Comparison of ENCODE assay signal across 8 mouse cellular contexts in the genomic region with DNA sequence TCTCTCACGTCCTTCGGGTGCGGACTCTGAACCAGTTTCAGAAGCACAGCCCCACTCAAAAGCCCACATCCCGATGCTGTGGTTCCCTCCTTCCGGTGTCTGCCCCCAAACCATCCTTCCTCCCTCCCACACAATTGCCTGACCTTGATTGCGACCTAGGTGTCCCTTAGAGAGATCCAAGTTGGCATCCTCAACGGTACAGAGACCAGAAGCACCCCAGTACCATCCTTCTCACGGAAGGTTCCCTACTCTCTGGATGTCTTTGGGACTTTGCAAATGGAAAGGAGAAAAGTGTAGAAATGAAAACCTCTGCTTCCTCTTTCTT. TPM values are rescaled to one million over a fixed set of nuclear protein-coding genes. Genes with fewer than 3 reads are reported as not detected.
DNase-seq lines count a peak whose midpoint lies in the region; ATAC-seq and TF ChIP-seq lines count a peak whose summit lies in the region.

No protein-coding gene starts in this region.

- H3K27ac ChIP-seq in layer of hippocampus, adult 2 months: peak overlapping the region; percentile 83
- no peak overlapping the region for H3K27ac ChIP-seq in embryonic facial prominence, embryonic 12.5 days
- peak overlapping the region; percentile 38; the same call in 1 of the 2 replicates for H3K27ac ChIP-seq in intestine, embryonic 14.5 days (ENCODE audit: low read depth)
- no peak overlapping the region for H3K27ac ChIP-seq in midbrain, embryonic 16.5 days (ENCODE audit: low read length)

- WGBS in embryonic facial prominence, embryonic 12.5 days: 50% methylated on average over 8 of the region's 8 CpGs
- WGBS in intestine, embryonic 14.5 days: 43% methylated on average over 8 of the region's 8 CpGs
- 48% methylated on average over 8 of the region's 8 CpGs for WGBS in midbrain, embryonic 16.5 days

- H3K4me2 ChIP-seq in embryonic facial prominence, embryonic 12.5 days (replicated peaks): peak overlapping the region; percentile 34
- H3K4me2 ChIP-seq in intestine, embryonic 14.5 days (ENCODE audit: low read length): peak overlapping the region; percentile 47
- peak overlapping the region; percentile 60 for H3K4me2 ChIP-seq in midbrain, embryonic 16.5 days (ENCODE audit: low read length)

- H3K27me3 ChIP-seq in embryonic facial prominence, embryonic 12.5 days: no peaks in the 10 kb centered on the region
- H3K27me3 ChIP-seq in intestine, embryonic 14.5 days (replicated peaks; ENCODE audit: control insufficient read depth, insufficient read depth, low read length): no peaks in the 10 kb centered on the region
- no peaks in the 10 kb centered on the region for H3K27me3 ChIP-seq in midbrain, embryonic 16.5 days (ENCODE audit: control insufficient read depth, insufficient read depth, low read depth, low read length)

- TF ChIP-seq CTCF in layer of hippocampus, adult 2 months (conservative IDR thresholded peaks at IDR 0.05): no peak

- no peaks in the 10 kb centered on the region for H3K36me3 ChIP-seq in embryonic facial prominence, embryonic 12.5 days
- H3K36me3 ChIP-seq in intestine, embryonic 14.5 days (ENCODE audit: control insufficient read depth, insufficient read depth, low read length): no peaks in the 10 kb centered on the region
- H3K36me3 ChIP-seq in midbrain, embryonic 16.5 days (ENCODE audit: control insufficient read depth, insufficient read depth, low read length): no peaks in the 10 kb centered on the region

- no peaks in the 10 kb centered on the region for H3K9me3 ChIP-seq in embryonic facial prominence, embryonic 12.5 days
- H3K9me3 ChIP-seq in intestine, embryonic 14.5 days (ENCODE audit: control insufficient read depth, low read length): no peaks in the 10 kb centered on the region
- H3K9me3 ChIP-seq in midbrain, embryonic 16.5 days (replicated peaks; ENCODE audit: control insufficient read depth, low read length, poor library complexity, severe bottlenecking): no peaks in the 10 kb centered on the region

- H3K4me3 ChIP-seq in layer of hippocampus, adult 2 months: peak overlapping the region; percentile 54
- H3K4me3 ChIP-seq in embryonic facial prominence, embryonic 12.5 days: peak overlapping the region; percentile 22
- peak overlapping the region; percentile 22; the same call in 1 of the 2 replicates for H3K4me3 ChIP-seq in intestine, embryonic 14.5 days (ENCODE audit: low read depth, low read length)
- H3K4me3 ChIP-seq in midbrain, embryonic 16.5 days (ENCODE audit: low read depth, low read length): peak overlapping the region; percentile 34

- H3K4me1 ChIP-seq in embryonic facial prominence, embryonic 12.5 days: no peaks in the 10 kb centered on the region
- H3K4me1 ChIP-seq in intestine, embryonic 14.5 days (replicated peaks; ENCODE audit: control insufficient read depth, insufficient read depth, low read length): peaks cover 3% of the 10 kb centered on the region; the same call in 1 of the 2 replicates
- H3K4me1 ChIP-seq in midbrain, embryonic 16.5 days (ENCODE audit: control insufficient read depth, insufficient read depth, low read length): 0 out of 2 replicates have a peak, but pooled peaks cover 2% of the 10 kb centered on the region

- no peak for DNase-seq in layer of hippocampus, adult 2 months (ENCODE audit: low spot score in 2 of 2)
- no peak for DNase-seq in layer of hippocampus, postnatal 10 days (ENCODE audit: low spot score in 2 of 2)
- no peak for DNase-seq in intestine, embryonic 14.5 days (ENCODE audit: low spot score)
- no peak for DNase-seq in spleen, postnatal 10 days (ENCODE audit: low spot score in 2 of 2)
- DNase-seq in retina, postnatal 1 day: no peak
- no peak for DNase-seq in cerebellum, adult 11 months

- no peak for ATAC-seq in embryonic facial prominence, embryonic 12.5 days (ENCODE audit: insufficient number of reproducible peaks, insufficient read depth, low FRiP score, low TSS enrichment)
- no peak for ATAC-seq in intestine, embryonic 14.5 days (replicated peaks; ENCODE audit: low FRiP score, low TSS enrichment, low read depth)
- ATAC-seq in midbrain, embryonic 16.5 days: peak; percentile 67; the same call in 1 of the 2 replicates

- H3K9ac ChIP-seq in embryonic facial prominence, embryonic 12.5 days: peak overlapping the region; percentile 17; the same call in 1 of the 2 replicates
- no peak overlapping the region for H3K9ac ChIP-seq in intestine, embryonic 14.5 days (ENCODE audit: low read length)
- peak overlapping the region; percentile 59 for H3K9ac ChIP-seq in midbrain, embryonic 16.5 days (ENCODE audit: low read depth, low read length)

RNA-seq across cellular contexts. Expression of a gene that starts 5.0 kb away (rescaled TPM):
- total RNA-seq in layer of hippocampus, adult 2 months (2021): not detected
- total RNA-seq in layer of hippocampus, postnatal 10 days (2021): not detected
- polyA plus RNA-seq in embryonic facial prominence, embryonic 12.5 days (2016; fragmentation: Nextera tagmentation; extraction: Ambion mirVana): not detected in 2 replicates
- polyA plus RNA-seq in intestine, embryonic 14.5 days (2014; fragmentation: Nextera tagmentation; extraction: Ambion mirVana): not detected in 2 replicates
- not detected in 2 replicates for polyA plus RNA-seq in midbrain, embryonic 16.5 days (2015; fragmentation: Nextera tagmentation; extraction: Ambion mirVana)

RNA-seq across cellular contexts. Expression of a gene that starts 14.2 kb away (rescaled TPM):
- total RNA-seq in layer of hippocampus, adult 2 months (2021): 10 to 100 TPM; 27.6 to 29.0 TPM
- 10 to 100 TPM; 30.2 to 35.7 TPM for total RNA-seq in layer of hippocampus, postnatal 10 days (2021)
- 57.4 and 62.3 TPM in 2 replicates for polyA plus RNA-seq in embryonic facial prominence, embryonic 12.5 days (2016; fragmentation: Nextera tagmentation; extraction: Ambion mirVana)
- polyA plus RNA-seq in intestine, embryonic 14.5 days (2014; fragmentation: Nextera tagmentation; extraction: Ambion mirVana): 109 and 128 TPM in 2 replicates
- 81.1 and 90.3 TPM in 2 replicates for polyA plus RNA-seq in midbrain, embryonic 16.5 days (2015; fragmentation: Nextera tagmentation; extraction: Ambion mirVana)

RNA-seq across cellular contexts. Expression of a gene that starts 21.0 kb away (rescaled TPM):
- total RNA-seq in layer of hippocampus, adult 2 months (2021): 1 to 10 TPM in 1 of 2 experiments, under 1 TPM in 1; 0.64 to 1.0 TPM
- 1 to 10 TPM; 1.2 to 1.8 TPM for total RNA-seq in layer of hippocampus, postnatal 10 days (2021)
- 43.6 and 44.1 TPM in 2 replicates for polyA plus RNA-seq in embryonic facial prominence, embryonic 12.5 days (2016; fragmentation: Nextera tagmentation; extraction: Ambion mirVana)
- 42.5 and 47.6 TPM in 2 replicates for polyA plus RNA-seq in intestine, embryonic 14.5 days (2014; fragmentation: Nextera tagmentation; extraction: Ambion mirVana)
- 4.4 and 7.3 TPM in 2 replicates for polyA plus RNA-seq in midbrain, embryonic 16.5 days (2015; fragmentation: Nextera tagmentation; extraction: Ambion mirVana)

RNA-seq across cellular contexts. Expression of a gene that starts 24.1 kb away (rescaled TPM):
- not detected for total RNA-seq in layer of hippocampus, adult 2 months (2021)
- total RNA-seq in layer of hippocampus, postnatal 10 days (2021): not detected
- 3.5 and 3.7 TPM in 2 replicates for polyA plus RNA-seq in embryonic facial prominence, embryonic 12.5 days (2016; fragmentation: Nextera tagmentation; extraction: Ambion mirVana)
- polyA plus RNA-seq in intestine, embryonic 14.5 days (2014; fragmentation: Nextera tagmentation; extraction: Ambion mirVana): 4.2 and 4.8 TPM in 2 replicates
- 5.0 and 5.8 TPM in 2 replicates for polyA plus RNA-seq in midbrain, embryonic 16.5 days (2015; fragmentation: Nextera tagmentation; extraction: Ambion mirVana)

RNA-seq across cellular contexts. Expression of a gene that starts 28.3 kb away (rescaled TPM):
- total RNA-seq in layer of hippocampus, adult 2 months (2021): not detected
- 1 to 10 TPM in 1 of 2 experiments, under 1 TPM in 1; 0.54 to 1.7 TPM for total RNA-seq in layer of hippocampus, postnatal 10 days (2021)
- polyA plus RNA-seq in embryonic facial prominence, embryonic 12.5 days (2016; fragmentation: Nextera tagmentation; extraction: Ambion mirVana): 1.3 and 1.6 TPM in 2 replicates
- polyA plus RNA-seq in intestine, embryonic 14.5 days (2014; fragmentation: Nextera tagmentation; extraction: Ambion mirVana): 4.0 and 9.4 TPM in 2 replicates
- 0.21 TPM in 1 of 2 replicates, not detected in the other for polyA plus RNA-seq in midbrain, embryonic 16.5 days (2015; fragmentation: Nextera tagmentation; extraction: Ambion mirVana)

Comparison
In these comparisons a context has a peak if more than half of its experiments do, and no peak if none do; other contexts are left out.
1. H3K27ac ChIP-seq: peak in layer of hippocampus, adult 2 months (single experiment) and intestine, embryonic 14.5 days (single experiment); none in embryonic facial prominence, embryonic 12.5 days (single experiment) and midbrain, embryonic 16.5 days (single experiment).
2. Peak in every context shown above with its lines, with median percentiles within 50 percentile points of each other: H3K4me3 ChIP-seq and H3K4me2 ChIP-seq.